Mouse (Mus musculus) neural tube, embryonic 11.5 days (tissue): ENCODE results near the gene Itch. TPM values are rescaled to one million over a fixed set of nuclear protein-coding genes. Genes with fewer than 3 reads are reported as not detected.

Experiments used
- ATAC-seq: fragments of 200-750 bp; cut with Nextera tagmentation; 2 replicates; pipeline ENCODE4 v1.8.0; 2017; ENCODE audit warnings: moderate number of reproducible peaks, mild to moderate bottlenecking, moderate TSS enrichment, moderate library complexity; ENCODE audit not compliant: insufficient read depth, low FRiP score, low TSS enrichment
- DNase-seq: peaks from one replicate; pipeline ENCODE4 v3.0.0-alpha.2; 2015; ENCODE audit warnings: low spot score
- H3K27ac ChIP-seq: fragments of 300-500 bp; sonication (generic); 2 replicates; pipeline ENCODE4 v1.5.1; 2014; ENCODE audit warnings: low read depth, mild to moderate bottlenecking, low read length
- H3K27me3 ChIP-seq: fragments of 300-500 bp; sonication (generic); 2 replicates; pipeline ENCODE4 v1.6.1; 2014; ENCODE audit warnings: mild to moderate bottlenecking, low read length, mixed read lengths; ENCODE audit not compliant: control insufficient read depth, insufficient read depth
- H3K36me3 ChIP-seq: fragments of 300-500 bp; sonication (generic); 2 replicates; pipeline ENCODE4 v1.6.1; 2014; ENCODE audit warnings: mild to moderate bottlenecking, low read length, moderate library complexity, mixed read lengths; ENCODE audit not compliant: control insufficient read depth, insufficient read depth
- H3K4me1 ChIP-seq: fragments of 300-500 bp; sonication (generic); 2 replicates; pipeline ENCODE4 v1.6.1; 2014; ENCODE audit warnings: low read length, mixed read lengths; ENCODE audit not compliant: control insufficient read depth, insufficient read depth
- H3K4me2 ChIP-seq: fragments of 300-500 bp; sonication (generic); 2 replicates; pipeline ENCODE4 v1.6.1; 2014; ENCODE audit warnings: low read depth, mild to moderate bottlenecking, moderate library complexity
- H3K4me3 ChIP-seq: fragments of 300-500 bp; sonication (generic); 2 replicates; pipeline ENCODE4 v1.5.1; 2014; ENCODE audit warnings: low read depth, low read length
- H3K9ac ChIP-seq: fragments of 300-500 bp; sonication (generic); 2 replicates; pipeline ENCODE4 v1.6.1; 2014; ENCODE audit warnings: mild to moderate bottlenecking, low read length
- H3K9me3 ChIP-seq: fragments of 300-500 bp; sonication (generic); 2 replicates; pipeline ENCODE4 v1.6.1; 2016; ENCODE audit warnings: low read length; ENCODE audit not compliant: control insufficient read depth
- WGBS: fragments of 180-500 bp; shearing (Covaris S2); extraction: QIAGEN DNeasy Blood & Tissue Kit; methylation state at CpG from one replicate; pipeline ENCODE4 v1.1.7; 2014; 5-methylcytosine and 5-hydroxymethylcytosine counted together
- polyA plus RNA-seq: library from polyadenylated mRNA; unstranded; fragments of >200 nt; fragmentation: Nextera tagmentation; extraction: Ambion mirVana; gene quantifications from 2 replicates; pipeline ENCODE4 v1.2.1, GENCODE M21; 2014

Gene Itch
- 54.7 and 56.7 TPM in 2 replicates for polyA plus RNA-seq

DNA sequence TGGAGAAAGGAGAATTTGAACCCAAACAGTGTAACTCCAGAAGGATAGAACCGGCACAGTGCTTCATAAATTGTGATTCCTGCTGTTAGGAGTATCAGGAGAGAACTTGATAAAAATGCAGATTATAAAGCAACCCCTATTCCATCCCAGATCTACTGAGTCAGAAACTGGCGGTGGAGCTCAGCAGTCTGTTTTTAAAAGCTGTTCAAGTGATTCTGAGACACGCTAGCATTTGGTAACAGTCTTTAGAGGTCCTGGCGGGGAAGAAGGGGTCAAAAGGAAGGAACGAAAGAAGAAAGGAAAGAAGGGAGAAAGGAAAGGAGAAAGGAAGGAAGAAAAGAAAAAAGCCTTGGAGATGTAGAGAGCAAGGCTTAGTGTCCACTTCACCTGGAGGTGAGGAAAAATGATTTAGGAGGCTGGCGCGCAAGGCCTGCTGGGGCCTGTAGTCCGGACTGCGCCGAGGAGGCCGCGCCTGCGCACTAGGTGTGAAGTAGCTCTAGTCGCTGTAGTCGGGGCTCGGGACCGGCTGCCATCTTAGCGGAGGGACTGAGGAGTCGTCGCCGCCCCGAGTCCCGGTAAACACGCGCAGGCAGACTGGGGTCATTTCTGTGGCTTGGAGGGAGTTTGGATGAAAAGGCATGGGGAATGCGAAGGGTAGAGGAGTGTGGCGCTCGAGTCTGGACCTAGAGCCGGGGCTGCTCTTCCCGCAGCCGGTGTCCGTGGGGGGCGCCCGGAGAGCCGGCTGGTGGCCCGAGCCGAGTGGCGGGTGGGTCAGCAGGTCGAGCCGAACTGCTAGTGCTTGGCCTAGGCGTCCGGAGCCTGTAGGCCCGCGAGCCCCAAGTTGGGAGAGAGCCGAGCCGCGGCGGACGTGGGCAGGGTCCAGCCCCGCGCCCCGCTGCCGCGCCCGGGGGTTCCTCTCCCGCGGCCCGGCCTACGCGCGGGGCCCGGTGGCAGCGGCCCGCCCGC lies at the start of gene Itch:
Gene Itch (plus strand): TSS at position 499 of the 966 bp plus-strand sequence.
- H3K36me3 ChIP-seq: peaks cover 2% of the 10 kb centered on the region
- H3K27me3 ChIP-seq: no peaks in the 10 kb centered on the region
- H3K4me2 ChIP-seq: peak within 1 kb of the TSS; percentile 60
- peak within 1 kb of the TSS; percentile 96 for H3K4me3 ChIP-seq
- peaks cover 11% of the 10 kb centered on the region; the same call in 1 of the 2 replicates for H3K4me1 ChIP-seq
- DNase-seq: peak; percentile 94
- ATAC-seq: peak; percentile 96
- 4% methylated on average over 40 of the region's 65 CpGs for WGBS
- peak within 1 kb of the TSS; percentile 96 for H3K9ac ChIP-seq
- peak within 1 kb of the TSS; percentile 67 for H3K27ac ChIP-seq
- H3K9me3 ChIP-seq: no peaks in the 10 kb centered on the region

DNA sequence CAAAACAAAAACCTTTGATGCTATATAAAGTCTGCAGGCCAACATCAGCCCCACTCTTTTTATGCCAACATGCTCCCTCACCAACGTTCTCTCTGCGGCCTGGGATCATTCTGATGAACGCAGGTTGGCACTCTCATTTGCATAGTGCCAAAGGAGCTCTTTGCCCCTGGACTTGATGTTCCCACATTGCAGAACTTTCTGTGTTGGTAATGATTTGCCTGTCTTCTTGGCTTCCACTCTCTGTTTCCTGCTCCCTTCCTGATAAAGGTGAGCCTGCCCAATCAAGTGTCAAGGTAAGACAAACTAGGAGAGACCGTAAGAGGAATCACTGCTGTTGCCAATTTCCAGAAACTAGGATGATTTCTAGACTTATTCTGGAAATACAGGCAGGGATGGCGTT lies 48.8 kb upstream of the Itch start:
- Histone ChIP-seq H3K36me3 (no peaks in the 10 kb centered on the region), H3K27ac (no peak overlapping the region), H3K4me3 (no peak overlapping the region), H3K4me1 (no peaks in the 10 kb centered on the region), H3K9ac (no peak overlapping the region), H3K4me2 (no peak overlapping the region), H3K27me3 (no peaks in the 10 kb centered on the region), H3K9me3 (no peaks in the 10 kb centered on the region)
- no peak for DNase-seq
- no peak for ATAC-seq
- 89% methylated on average over 5 of the region's 5 CpGs for WGBS

DNA sequence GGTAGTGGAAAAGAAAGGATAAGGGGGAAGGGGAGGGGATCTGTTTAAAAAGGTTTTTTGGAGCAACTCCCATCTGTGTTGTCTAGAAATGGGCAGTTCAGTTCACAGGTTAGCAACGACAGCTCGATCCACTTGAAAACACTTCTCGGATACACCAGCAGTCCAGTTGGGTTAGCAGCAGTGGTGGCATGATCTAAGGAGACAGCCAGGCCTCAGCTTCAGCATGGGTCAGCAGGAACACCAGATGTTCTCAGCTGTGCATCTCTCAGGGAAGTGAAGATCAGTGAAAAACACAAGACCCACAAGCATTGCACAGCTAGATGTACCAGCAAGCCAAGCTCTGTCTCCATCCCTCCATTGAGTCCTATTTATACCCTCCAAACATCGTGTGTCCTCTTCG lies 47.0 kb upstream of the Itch start:
- Histone ChIP-seq H3K4me1 (no peaks in the 10 kb centered on the region), H3K4me3 (no peak overlapping the region), H3K27me3 (no peaks in the 10 kb centered on the region), H3K4me2 (no peak overlapping the region), H3K9ac (no peak overlapping the region), H3K27ac (no peak overlapping the region), H3K36me3 (no peaks in the 10 kb centered on the region), H3K9me3 (no peaks in the 10 kb centered on the region)
- no peak for DNase-seq
- ATAC-seq: no peak
- WGBS: 90% methylated on average over 5 of the region's 5 CpGs

DNA sequence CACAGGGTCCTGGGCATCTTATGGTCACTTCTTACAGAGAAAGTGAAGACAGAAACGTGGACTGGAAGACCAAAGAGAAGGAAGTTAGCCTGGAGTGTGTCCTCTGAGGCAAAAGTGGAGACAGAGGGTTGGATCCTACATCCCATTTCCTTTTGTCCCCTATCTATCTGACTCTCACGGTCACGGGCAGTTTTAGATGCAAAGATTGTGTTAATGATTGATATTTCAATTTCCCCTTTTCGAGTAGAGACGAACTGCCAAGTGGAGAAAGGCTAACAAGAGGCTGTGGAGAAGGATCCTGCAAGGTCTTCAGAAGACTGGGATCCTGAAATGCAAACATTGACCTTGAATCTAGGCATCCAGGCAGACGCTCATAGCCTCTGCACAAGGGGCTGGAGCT lies 45.0 kb upstream of the Itch start:
- Histone ChIP-seq H3K4me3 (no peak overlapping the region), H3K9ac (no peak overlapping the region), H3K36me3 (no peaks in the 10 kb centered on the region), H3K9me3 (no peaks in the 10 kb centered on the region), H3K27ac (no peak overlapping the region), H3K4me1 (no peaks in the 10 kb centered on the region), H3K27me3 (no peaks in the 10 kb centered on the region), H3K4me2 (no peak overlapping the region)
- WGBS: 88% methylated on average over 6 of the region's 6 CpGs
- DNase-seq: no peak
- ATAC-seq: no peak

DNA sequence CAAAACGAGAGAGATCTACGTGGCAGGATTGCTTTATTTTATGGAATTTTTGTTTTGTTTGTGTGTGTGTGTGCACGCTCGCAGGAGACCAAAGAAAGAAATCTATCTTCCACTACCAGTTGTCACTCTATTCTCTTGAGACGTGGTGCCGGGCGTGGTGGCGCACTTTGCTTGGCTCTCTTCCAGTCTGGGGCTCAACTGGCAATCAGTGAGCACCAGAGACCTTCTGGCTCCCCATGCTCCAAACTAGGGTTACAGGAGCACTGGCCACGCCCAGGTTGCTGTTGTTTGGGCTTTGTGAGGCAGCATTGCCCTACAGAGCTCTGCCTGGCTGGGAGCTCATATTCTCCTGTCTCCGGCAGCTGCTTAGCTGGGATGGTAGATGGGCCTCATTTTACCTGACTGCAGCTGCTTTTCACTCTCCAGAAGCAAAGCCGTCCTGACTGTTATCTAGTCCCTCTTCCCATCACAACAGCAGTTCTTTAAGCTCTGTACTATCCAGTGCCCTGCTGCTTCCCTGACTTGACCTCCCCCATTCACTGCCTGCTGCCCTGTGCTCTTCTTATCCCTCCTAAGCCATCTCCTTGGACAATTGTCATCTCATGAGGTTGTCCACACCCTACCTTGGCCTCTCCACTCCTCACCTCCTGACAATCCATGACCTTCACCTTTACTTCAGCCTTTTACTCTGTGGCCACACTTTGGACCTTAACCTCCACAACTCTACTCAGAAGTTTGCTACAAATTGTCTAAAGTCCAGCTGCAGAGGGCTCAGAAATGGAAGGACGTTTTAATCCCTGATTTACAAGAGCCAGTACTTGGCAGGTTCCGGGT lies 42.2 kb upstream of the Itch start:
- Histone ChIP-seq H3K27me3 (no peaks in the 10 kb centered on the region), H3K36me3 (no peaks in the 10 kb centered on the region), H3K4me2 (no peak overlapping the region), H3K9me3 (no peaks in the 10 kb centered on the region), H3K4me1 (no peaks in the 10 kb centered on the region), H3K27ac (no peak overlapping the region), H3K9ac (no peak overlapping the region), H3K4me3 (no peak overlapping the region)
- DNase-seq: no peak
- 69% methylated on average over 13 of the region's 13 CpGs for WGBS
- ATAC-seq: no peak

DNA sequence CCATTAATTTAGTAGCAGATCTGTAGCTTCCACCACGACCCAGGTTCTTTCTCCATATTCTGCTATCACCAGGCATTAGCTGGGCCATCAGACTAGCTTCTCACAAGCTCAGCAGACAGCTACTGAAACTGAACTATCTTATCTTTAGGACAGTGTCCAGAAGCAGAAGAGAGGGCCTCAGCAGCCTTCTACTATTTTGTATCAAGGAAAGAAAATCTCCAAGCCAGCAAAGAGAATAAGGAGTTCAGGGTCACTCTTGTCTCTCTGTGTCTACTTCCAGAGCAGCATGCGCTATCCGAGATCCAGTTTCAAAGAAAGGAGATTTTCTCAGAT lies 41.6 kb upstream of the Itch start:
- WGBS: 85% methylated on average over 3 of the region's 3 CpGs
- Histone ChIP-seq H3K4me3 (no peak overlapping the region), H3K27me3 (no peaks in the 10 kb centered on the region), H3K27ac (no peak overlapping the region), H3K36me3 (no peaks in the 10 kb centered on the region), H3K4me1 (no peaks in the 10 kb centered on the region), H3K4me2 (no peak overlapping the region), H3K9ac (no peak overlapping the region), H3K9me3 (no peaks in the 10 kb centered on the region)
- DNase-seq: no peak
- ATAC-seq: no peak

DNA sequence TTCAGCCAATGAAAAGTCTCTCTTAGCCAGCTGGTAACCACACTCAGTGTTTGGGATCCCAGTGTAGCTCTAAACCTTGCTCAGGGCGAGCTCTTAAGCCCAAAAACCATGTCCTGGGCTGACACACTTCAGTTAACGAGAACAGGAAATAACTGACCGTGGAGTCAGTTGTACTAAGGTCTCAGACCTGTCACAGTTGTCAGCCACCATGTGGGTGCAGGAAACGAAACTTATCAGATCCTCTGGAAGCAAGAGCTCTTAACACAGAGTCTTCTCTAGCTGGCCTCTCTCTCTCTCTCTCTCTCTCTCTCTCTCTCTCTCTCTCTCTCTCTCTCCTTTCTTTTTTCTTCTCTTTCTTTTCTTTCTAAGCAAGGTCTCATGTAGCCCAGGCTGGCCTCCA lies 39.9 kb upstream of the Itch start:
- Histone ChIP-seq H3K9ac (no peak overlapping the region), H3K4me3 (no peak overlapping the region), H3K9me3 (no peaks in the 10 kb centered on the region), H3K36me3 (no peaks in the 10 kb centered on the region), H3K27me3 (no peaks in the 10 kb centered on the region), H3K4me1 (no peaks in the 10 kb centered on the region), H3K27ac (no peak overlapping the region), H3K4me2 (no peak overlapping the region)
- ATAC-seq: no peak
- no peak for DNase-seq
- 76% methylated on average over 4 of the region's 4 CpGs for WGBS

DNA sequence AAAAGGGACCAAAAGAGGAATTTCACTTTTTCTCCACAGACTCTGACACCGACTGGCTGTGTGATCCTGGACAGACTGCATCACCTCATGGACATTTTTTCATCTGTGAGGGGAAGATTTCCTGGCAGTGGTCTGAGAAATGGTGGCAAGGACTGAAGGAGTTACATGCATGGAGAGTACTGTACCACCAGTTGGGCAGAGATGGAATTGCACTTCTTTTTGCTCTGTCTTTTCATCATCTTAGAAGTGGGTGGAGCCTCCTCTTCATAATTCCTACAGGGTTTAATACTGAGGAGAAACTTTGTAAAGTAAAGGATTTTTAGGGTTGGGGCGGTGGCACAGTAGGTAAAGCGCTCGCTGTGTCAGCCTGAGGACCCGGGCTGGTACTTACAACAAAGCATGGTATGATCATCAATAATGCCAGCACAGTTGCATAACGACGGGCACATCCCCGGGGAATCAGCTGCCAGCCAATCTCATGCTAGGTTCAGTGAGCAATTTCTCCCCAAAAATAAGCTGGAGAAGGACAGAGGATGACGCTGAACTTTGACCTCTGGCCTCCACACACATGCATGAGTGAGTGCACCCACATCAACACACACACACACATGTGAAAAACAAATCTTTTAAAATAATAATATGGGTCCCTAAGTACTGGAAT lies 34.5 kb upstream of the Itch start:
- no peaks in the 10 kb centered on the region for H3K36me3 ChIP-seq
- no peak overlapping the region for H3K4me3 ChIP-seq
- no peak for DNase-seq
- H3K27me3 ChIP-seq: no peaks in the 10 kb centered on the region
- H3K9me3 ChIP-seq: no peaks in the 10 kb centered on the region
- H3K4me1 ChIP-seq: no peaks in the 10 kb centered on the region
- no peak overlapping the region for H3K4me2 ChIP-seq
- WGBS: 71% methylated on average over 9 of the region's 9 CpGs
- H3K27ac ChIP-seq: no peak overlapping the region
- H3K9ac ChIP-seq: no peak overlapping the region
- no peak for ATAC-seq
